Mouse (Mus musculus) right cerebral cortex, postnatal 10 days (tissue): Measurements from ENCODE around the gene Pirt.
A peak's percentile ranks its signal among the peaks of the same experiment; 100 is the strongest.

Source experiments
- DNase-seq, 2 experiments: peaks; one replicate each; pipeline ENCODE4 v3.0.0; 2021; ENCODE audit warnings: low spot score in 2 of 2

The Pirt gene

GRCm38 (mm10) chr11:66911811-66912210 is at the start of gene Pirt:
TSS of gene Pirt (plus strand) at chr11:66911981.
- no peak for DNase-seq

GRCm38 (mm10) chr11:66871701-66872100 is 40.1 kb upstream of the Pirt start:
- DNase-seq, result no peak

DNA sequence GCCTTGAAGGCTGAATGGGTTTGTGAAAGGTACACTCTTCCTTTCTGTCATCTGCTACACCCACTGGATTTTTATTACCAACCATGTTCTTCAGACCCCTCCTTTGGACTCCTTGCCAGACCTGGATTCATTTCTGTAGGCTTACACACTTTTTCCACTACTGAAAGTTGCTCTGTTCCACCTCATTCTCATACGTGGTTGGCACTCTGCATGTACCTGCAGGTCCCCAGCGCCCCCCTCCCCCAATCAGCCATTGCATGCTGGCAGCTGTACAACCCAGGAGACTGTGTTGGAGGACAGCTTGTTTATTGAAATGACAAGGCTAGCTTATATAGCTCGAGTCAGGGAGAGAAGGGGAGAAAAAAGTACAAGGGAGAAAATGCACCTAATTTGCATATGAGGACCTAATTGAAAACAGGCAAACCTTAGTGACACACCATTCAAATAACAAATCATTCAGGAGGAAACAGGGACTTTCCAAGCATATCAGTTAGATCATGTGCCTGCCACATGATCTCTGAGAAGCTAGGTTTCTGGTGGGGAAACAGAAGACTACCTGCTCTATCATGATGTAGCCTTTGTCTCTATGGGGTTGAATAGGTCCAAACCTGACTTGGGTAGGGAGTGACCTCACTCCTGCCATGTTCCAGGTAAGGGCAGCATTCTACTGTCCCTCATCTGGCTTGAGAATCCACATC is 38.9 kb upstream of the Pirt start:
- DNase-seq, result no peak

- DNase-seq, result no peak
Measured at GRCm38 (mm10) chr11:66881291-66881690, 30.5 kb upstream of the Pirt start.

DNA sequence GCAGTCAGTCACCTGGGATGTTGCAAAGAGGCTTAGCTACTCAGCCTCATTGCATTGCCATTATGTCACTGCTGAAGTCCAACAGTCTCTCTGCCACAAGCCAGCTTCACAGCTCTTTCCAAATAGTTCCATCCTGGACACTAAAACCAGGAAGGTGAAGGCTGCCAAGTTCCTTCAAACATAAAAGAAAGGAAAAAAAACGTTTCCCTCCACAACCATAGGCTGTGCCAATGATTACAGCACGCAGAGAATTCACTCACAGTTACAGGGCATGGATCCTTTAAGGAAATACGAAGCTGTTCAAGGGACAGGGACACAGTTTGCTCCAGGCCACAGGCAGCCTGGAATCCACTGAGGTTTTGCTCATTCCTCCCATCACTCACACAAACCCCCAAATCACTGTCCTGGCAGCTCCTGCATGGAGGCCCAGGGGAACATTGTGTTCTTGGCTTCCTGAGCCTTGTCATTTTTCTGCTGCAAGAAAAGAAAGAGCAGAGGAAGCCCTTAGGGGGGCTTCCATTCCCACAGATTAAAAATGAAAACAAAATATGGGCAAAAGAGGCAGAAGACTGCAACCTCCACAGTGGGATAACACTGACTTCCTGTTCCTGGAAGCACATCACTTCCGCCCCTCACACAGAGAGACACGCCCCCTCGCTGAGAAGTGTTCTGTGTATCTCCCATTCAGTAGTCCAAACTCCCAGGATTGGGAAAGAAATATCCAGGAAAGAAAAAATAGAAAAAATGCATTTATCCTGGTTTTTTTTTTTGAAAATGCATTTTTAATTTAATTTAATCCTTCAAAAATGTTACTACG is 29.3 kb upstream of the Pirt start:
- DNase-seq, result peak; percentile 29 to 30

- no peak for DNase-seq
Measured at GRCm38 (mm10) chr11:66892536-66892935, 19.2 kb upstream of the Pirt start.

DNA sequence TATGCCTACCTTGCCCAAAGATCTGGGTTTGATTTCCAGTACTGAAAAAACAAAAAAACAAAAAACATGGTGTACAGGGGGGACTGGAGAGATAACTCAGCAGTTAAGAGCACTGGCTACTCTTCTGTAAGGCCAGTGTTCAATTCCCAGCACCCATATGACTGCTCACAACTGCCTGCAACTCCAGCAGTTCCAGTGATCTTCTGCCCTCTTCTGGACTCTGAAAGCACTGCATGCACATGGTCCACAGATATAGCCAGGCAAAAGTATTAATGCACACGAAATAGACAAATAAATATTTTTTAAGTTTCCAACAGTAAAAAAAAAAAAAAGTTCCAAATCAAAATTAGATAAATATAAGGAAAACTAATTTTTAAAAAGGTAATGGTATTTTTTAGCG is 13.0 kb upstream of the Pirt start:
- no peak for DNase-seq

DNA sequence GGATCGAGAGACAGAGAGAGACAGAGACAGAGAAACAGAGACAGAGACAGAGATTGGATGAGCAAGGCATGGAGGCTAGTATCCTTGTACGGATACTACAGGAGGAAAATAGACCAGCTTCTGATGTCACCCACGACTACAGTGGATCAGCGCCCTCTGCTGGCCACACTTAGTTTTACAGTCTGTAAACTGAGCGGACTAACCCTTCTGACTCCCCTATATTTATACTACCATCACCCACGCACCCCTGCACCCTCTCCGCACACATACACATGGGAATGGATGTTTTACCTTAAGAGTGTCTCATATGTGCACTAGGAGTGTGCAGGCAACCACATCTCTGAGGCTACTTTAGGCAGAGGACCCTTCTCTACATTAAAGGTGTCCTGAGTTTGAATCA is 12.4 kb upstream of the Pirt start:
- DNase-seq, result peak; percentile 50 to 79

- no peak for DNase-seq
Measured at GRCm38 (mm10) chr11:66902801-66903200, 9.0 kb upstream of the Pirt start.

DNA sequence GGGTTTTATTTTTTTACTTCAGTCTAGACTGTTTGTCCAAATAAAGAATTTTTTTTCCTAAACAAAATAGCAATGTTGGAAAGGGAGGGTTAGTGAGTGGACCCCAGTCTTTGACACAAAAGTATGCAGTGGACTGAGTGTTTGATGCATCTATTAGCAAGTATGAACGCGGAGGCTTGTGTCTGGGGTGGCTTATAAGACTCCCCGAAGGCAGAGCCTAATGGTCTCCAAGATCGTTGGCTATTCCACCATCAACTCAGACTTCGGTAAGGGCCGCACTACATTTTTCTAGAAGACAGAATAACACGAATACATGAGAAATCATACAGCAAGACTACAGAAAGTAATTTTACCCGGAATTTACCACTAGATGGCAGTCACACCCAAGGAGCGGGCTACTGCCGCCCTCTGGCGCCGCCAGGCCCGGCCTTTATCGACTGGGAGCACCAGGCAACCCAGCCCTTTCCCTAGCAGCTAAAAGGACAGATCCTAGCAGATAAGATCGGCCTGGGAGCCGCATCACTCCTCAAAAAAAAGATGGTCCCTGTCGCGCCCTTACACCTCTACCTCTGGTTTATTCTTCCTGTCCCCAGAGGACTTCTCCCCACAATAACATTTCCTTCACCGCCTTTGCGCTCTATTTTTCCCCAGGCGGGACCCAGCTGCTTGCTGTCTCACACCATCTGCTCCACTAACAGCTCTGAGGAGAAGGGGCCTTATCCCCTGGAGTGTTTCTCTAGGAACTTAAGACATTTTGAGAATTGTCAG is 6.0 kb upstream of the Pirt start:
- peak; percentile 73 to 83 for DNase-seq

- DNase-seq, result no peak
Measured at GRCm38 (mm10) chr11:66912531-66913458, 1.0 kb downstream of the Pirt start.

GRCm38 (mm10) chr11:66914249-66914648 is 2.5 kb downstream of the Pirt start:
- peak in 1 of 2 experiments; percentile 30 for DNase-seq

- no peak for DNase-seq
Measured at GRCm38 (mm10) chr11:66920012-66920411, 8.2 kb downstream of the Pirt start.

- no peak for DNase-seq
Measured at GRCm38 (mm10) chr11:66924095-66924823, 12.5 kb downstream of the Pirt start.

DNA sequence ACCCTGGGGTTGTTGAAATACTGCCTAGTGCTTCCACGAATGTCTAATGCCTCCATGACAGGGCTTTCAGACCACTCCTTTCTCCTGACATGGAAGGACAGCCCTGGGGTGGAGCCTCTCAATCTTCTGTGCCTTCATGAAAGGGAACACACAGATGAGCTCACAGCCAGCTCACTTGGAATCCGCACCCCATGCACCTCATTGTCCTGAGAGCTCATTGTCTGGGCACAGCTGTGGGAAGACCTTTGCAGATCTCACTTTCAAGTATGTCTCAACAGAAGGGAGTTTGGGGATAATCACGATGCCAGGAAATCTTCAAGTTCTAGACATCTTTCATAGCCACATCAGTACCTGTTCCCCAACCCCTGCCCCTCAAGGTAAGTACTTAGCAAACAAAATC is 16.5 kb downstream of the Pirt start:
- DNase-seq, result no peak

DNA sequence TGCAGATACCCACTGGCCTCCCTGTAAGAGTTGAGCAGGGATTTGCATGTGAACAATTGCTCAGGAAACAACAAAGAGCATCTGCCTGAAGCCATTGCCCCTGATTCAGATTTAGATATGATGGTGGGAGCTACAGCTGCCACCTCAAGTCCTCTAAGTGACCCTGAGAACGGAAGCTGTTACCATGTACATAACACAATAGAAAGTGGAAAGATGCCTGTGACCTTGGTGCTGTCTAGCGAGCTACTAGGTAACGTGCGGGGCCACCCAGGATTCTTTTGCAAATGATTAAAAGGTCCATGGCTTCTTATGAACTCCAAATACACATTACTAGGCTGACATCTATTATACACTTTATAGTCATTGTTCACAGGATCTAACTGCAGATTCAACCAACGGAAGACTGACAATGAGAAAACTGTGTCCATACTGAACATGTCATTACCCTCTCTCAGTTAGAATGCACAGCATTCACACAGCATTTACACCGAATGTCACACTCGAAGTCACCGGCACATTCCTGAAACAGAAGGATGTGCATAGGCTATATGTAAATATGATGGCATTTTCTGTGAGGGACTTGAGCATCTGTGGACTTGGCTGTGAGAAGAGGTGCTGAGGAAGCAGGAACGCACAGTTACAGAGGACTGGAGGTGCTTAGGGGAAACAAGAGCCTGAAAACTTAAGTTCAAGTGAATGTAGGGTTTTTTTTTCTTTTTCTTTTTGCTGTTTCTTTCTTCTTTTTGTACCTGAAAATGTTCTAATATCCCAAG is 21.2 kb downstream of the Pirt start:
- no peak for DNase-seq

GRCm38 (mm10) chr11:66934428-66935173 is 22.8 kb downstream of the Pirt start:
- DNase-seq, result no peak

DNA sequence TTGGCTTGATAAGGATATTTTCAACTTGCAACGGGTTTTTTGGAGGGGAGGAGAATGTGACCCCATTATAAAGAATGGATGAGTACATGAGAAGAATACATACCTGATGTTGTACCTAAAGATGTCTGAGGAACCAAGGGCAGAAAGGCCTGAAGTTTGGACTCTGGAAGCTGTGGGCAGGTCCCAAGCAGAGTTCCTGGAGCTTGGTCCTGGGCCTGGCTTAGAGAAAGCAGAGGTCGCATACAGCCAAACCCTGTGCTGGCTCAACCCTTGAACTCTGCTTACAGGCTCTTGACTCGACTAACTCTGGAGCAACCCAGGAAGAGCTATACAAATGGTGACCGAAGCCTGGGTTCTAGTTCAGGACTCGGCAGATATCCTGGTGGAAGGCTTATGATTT is 30.2 kb downstream of the Pirt start:
- DNase-seq, result no peak

DNA sequence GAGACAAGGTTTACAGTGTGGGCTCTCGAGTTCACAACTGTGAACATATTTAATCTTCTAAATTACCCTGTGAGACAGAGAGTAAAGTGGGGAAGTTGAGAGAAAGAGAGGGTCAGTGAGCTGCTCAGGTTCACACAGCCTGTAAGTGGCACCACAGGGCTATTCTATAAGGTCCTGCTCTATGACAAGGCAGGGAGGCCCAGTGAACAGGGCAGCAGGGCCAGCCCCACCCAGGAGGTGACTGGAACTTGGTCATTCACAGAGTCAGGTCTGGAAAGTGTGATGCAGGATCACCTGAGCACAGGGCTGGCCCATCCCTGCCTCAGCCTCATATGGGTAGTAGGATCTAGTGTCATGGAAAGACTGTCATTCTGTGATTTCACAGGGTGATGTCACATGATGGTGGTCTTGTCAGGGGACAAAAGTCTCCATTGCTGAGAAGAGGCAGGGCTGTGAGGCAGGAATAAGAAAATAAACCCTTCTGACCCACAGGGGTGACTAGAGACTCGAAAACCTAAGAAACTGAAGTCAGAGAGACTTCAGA is 33.5 kb downstream of the Pirt start:
- DNase-seq, result no peak
